Mouse (Mus musculus) hindbrain, postnatal 0 days (tissue): ENCODE data around the gene Fthl17f. TPM values are rescaled to one million over a fixed set of nuclear protein-coding genes. Genes with fewer than 3 reads are reported as not detected.
"Not testable (repeated sequence)": the region's sequence is repeated elsewhere in the genome, so short reads cannot be mapped to it uniquely, and the experiment has no call there.

Source experiments
- ATAC-seq: fragments of 200-750 bp; cut with Nextera tagmentation; 2 replicates; pipeline ENCODE4 v1.8.0; 2017; ENCODE audit warnings: mild to moderate bottlenecking, moderate TSS enrichment, moderate library complexity
- DNase-seq: peaks from one replicate; pipeline ENCODE4 v3.0.0-alpha.2; 2015; ENCODE audit warnings: low spot score
- H3K27ac ChIP-seq: fragments of 300-500 bp; sonication (generic); 2 replicates; pipeline ENCODE4 v1.5.1; 2014; ENCODE audit warnings: mild to moderate bottlenecking
- H3K27me3 ChIP-seq: fragments of 300-500 bp; sonication (generic); 2 replicates; pipeline ENCODE4 v1.6.1; 2014; ENCODE audit warnings: low read length, mixed read lengths; ENCODE audit not compliant: insufficient read depth
- H3K36me3 ChIP-seq: fragments of 300-500 bp; sonication (generic); 2 replicates; pipeline ENCODE4 v1.6.1; 2014; ENCODE audit warnings: low read length, mixed read lengths; ENCODE audit not compliant: insufficient read depth
- H3K4me1 ChIP-seq: fragments of 300-500 bp; sonication (generic); 2 replicates; pipeline ENCODE4 v1.6.1; 2014; ENCODE audit warnings: antibody characterized with exemption, low read length, mixed read lengths; ENCODE audit not compliant: insufficient read depth
- H3K4me2 ChIP-seq: fragments of 300-500 bp; sonication (generic); 2 replicates; pipeline ENCODE4 v1.6.1; 2014; ENCODE audit warnings: low read depth, mild to moderate bottlenecking, low read length, moderate library complexity, mixed read lengths
- H3K4me3 ChIP-seq: fragments of 300-500 bp; sonication (generic); 2 replicates; pipeline ENCODE4 v1.5.1; 2014; ENCODE audit warnings: low read length
- H3K9ac ChIP-seq: fragments of 300-500 bp; sonication (generic); replicated peaks from 2 replicates; pipeline ENCODE4 v1.6.1; 2014; ENCODE audit warnings: mild to moderate bottlenecking, low read length, moderate library complexity, mixed read lengths
- H3K9me3 ChIP-seq: fragments of 300-500 bp; sonication (generic); 2 replicates; pipeline ENCODE4 v1.6.1; 2016; ENCODE audit warnings: low read length, mixed read lengths
- CTCF ChIP-seq: IDR thresholded peaks from 2 replicates; pipeline ENCODE4 v1.5.1; 2016; ENCODE audit warnings: antibody characterized with exemption, control low read depth, low read depth
- WGBS: fragments of 180-500 bp; shearing (Covaris S2); extraction: QIAGEN DNeasy Blood & Tissue Kit; methylation state at CpG from one replicate; pipeline ENCODE4 v1.1.7; 2014; 5-methylcytosine and 5-hydroxymethylcytosine counted together
- polyA plus RNA-seq: library from polyadenylated mRNA; unstranded; fragments of >200 nt; fragmentation: Nextera tagmentation; extraction: Ambion mirVana; gene quantifications from 2 replicates; pipeline ENCODE4 v1.2.1, GENCODE M21; 2015
- total RNA-seq: library from RNA; depleted of rRNA; stranded (reverse); fragments of >200 nt; gene quantifications from 2 replicates; pipeline ENCODE4 v1.2.3, GENCODE M21; 2014; rRNA removed

The Fthl17f gene
- total RNA-seq (not detected in 2 replicates), polyA plus RNA-seq (not detected in 2 replicates)

GRCm38 (mm10) chrX:9062715-9063114 is at the start of gene Fthl17f:
Gene Fthl17f, plus strand, starts transcription at chrX:9063015.
- not testable (repeated sequence) for H3K27me3 ChIP-seq, H3K27ac ChIP-seq, H3K36me3 ChIP-seq, H3K4me2 ChIP-seq, ATAC-seq, H3K4me3 ChIP-seq, H3K4me1 ChIP-seq, H3K9me3 ChIP-seq, H3K9ac ChIP-seq, DNase-seq
- WGBS: 93% methylated on average over 11 of the region's 11 CpGs

GRCm38 (mm10) chrX:9016079-9016478 is 46.7 kb upstream of the Fthl17f start:
- no peaks in the 10 kb centered on the region for H3K4me1 ChIP-seq
- H3K4me3 ChIP-seq: no peak overlapping the region
- no peaks in the 10 kb centered on the region for H3K36me3 ChIP-seq
- no peak overlapping the region for H3K27ac ChIP-seq
- DNase-seq (no peak), ATAC-seq (peak; percentile 27; the same call in 1 of the 2 replicates)
- 36% methylated on average over 1 of the region's 1 CpGs for WGBS
- H3K9ac ChIP-seq: no peak overlapping the region
- H3K27me3 ChIP-seq: no peaks in the 10 kb centered on the region
- no peaks in the 10 kb centered on the region for H3K9me3 ChIP-seq
- no peak for TF ChIP-seq CTCF
- H3K4me2 ChIP-seq: no peak overlapping the region

- WGBS: 55% methylated on average over 10 of the region's 10 CpGs
- ATAC-seq: no peak
Measured at GRCm38 (mm10) chrX:9019481-9019880, 43.3 kb upstream of the Fthl17f start.

GRCm38 (mm10) chrX:9033193-9033592 is 29.6 kb upstream of the Fthl17f start, which contains the start of gene Fthl17e:
Gene Fthl17e, plus strand, starts transcription at chrX:9033493.
- H3K4me3 ChIP-seq, H3K27me3 ChIP-seq, H3K9me3 ChIP-seq, H3K27ac ChIP-seq, H3K9ac ChIP-seq, H3K36me3 ChIP-seq, H3K4me2 ChIP-seq, H3K4me1 ChIP-seq, DNase-seq, ATAC-seq: not testable (repeated sequence)
- WGBS: 83% methylated on average over 1 of the region's 10 CpGs

More at GRCm38 (mm10) chrX:9019481-9019880, 43.3 kb upstream of the Fthl17f start:
- TF ChIP-seq CTCF: no peak
- DNase-seq: no peak
- no peaks in the 10 kb centered on the region for H3K36me3 ChIP-seq
- no peaks in the 10 kb centered on the region for H3K9me3 ChIP-seq
- H3K27ac ChIP-seq: no peak overlapping the region
- no peaks in the 10 kb centered on the region for H3K27me3 ChIP-seq
- no peaks in the 10 kb centered on the region for H3K4me1 ChIP-seq
- no peak overlapping the region for H3K9ac ChIP-seq
- no peak overlapping the region for H3K4me3 ChIP-seq
- H3K4me2 ChIP-seq: no peak overlapping the region

GRCm38 (mm10) chrX:9041611-9042010 is 21.2 kb upstream of the Fthl17f start:
- H3K4me3 ChIP-seq, DNase-seq, H3K4me1 ChIP-seq, ATAC-seq, H3K4me2 ChIP-seq, H3K27ac ChIP-seq, H3K9me3 ChIP-seq, H3K9ac ChIP-seq, H3K36me3 ChIP-seq, H3K27me3 ChIP-seq: not testable (repeated sequence)
- 32% methylated on average over 3 of the region's 4 CpGs for WGBS

GRCm38 (mm10) chrX:9060952-9061351 is 1.9 kb upstream of the Fthl17f start:
- not testable (repeated sequence) for H3K36me3 ChIP-seq, H3K27me3 ChIP-seq, H3K27ac ChIP-seq, H3K9ac ChIP-seq, H3K9me3 ChIP-seq, H3K4me3 ChIP-seq, H3K4me2 ChIP-seq, H3K4me1 ChIP-seq
- 27% methylated on average over 7 of the region's 9 CpGs for WGBS
- DNase-seq: peak; percentile 8
- ATAC-seq: peak; percentile 61; the same call in 1 of the 2 replicates
- TF ChIP-seq CTCF: peak; percentile 45

- Histone ChIP-seq H3K4me3 (no peak overlapping the region), H3K36me3 (no peaks in the 10 kb centered on the region), H3K9ac (no peak overlapping the region), H3K4me2 (no peak overlapping the region), H3K27me3 (no peaks in the 10 kb centered on the region), H3K9me3 (no peaks in the 10 kb centered on the region), H3K4me1 (no peaks in the 10 kb centered on the region), H3K27ac (no peak overlapping the region)
- no peak for ATAC-seq
- no peak for DNase-seq
- 90% methylated on average over 4 of the region's 4 CpGs for whole genome bisulfite sequencing
- no peak for TF ChIP-seq CTCF
Measured at GRCm38 (mm10) chrX:9062101-9062500, 714 bp upstream of the Fthl17f start.
